Mouse (Mus musculus): ENCODE measurements around the gene Gm21173.
"Not testable (repeated sequence)": the region's sequence is repeated elsewhere in the genome, so short reads cannot be mapped to it uniquely, and the experiment has no call there.

Gene Gm21173

GRCm38 (mm10) chrY:76761300-76761699 is at the start of gene Gm21173:
TSS of gene Gm21173 (plus strand) at chrY:76761600.
- not testable (repeated sequence) for DNase-seq (ENCODE audit: extremely low read depth, low read depth, low spot score)
